Mouse (Mus musculus): ENCODE data around the gene Slf2. TPM values are rescaled to one million over a fixed set of nuclear protein-coding genes. Genes with fewer than 3 reads are reported as not detected.

The Slf2 gene
- total RNA-seq, 2 experiments from 2014 or later: 30.8 to 34.0 TPM

GRCm38 (mm10) chr19:45007425-45008191 lies 76.7 kb downstream of the Slf2 start:
- DNase-seq (ENCODE audit: low spot score in 2 of 2): no peak

GRCm38 (mm10) chr19:45010646-45011045 lies 79.7 kb downstream of the Slf2 start:
- DNase-seq (ENCODE audit: low spot score in 2 of 2): no peak

DNA sequence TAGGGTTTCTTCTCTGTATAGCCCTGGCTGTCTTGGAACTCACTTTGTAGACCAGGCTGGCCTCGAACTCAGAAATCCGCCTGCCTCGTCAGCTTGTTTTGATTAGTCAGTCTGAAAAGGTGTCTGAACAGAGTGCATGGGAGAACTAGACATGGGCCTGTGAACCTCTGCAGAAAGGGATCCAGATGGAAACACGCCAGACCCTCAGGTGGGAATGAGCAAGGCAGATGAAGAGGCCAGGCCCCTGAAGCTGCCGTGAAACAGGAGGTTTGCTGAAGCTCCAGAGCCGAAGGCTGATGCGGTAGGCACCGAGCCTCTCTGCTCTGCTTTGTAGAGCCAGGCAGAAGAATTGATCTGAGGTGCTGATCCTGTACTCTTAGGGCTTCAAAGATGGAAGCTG lies 81.3 kb downstream of the Slf2 start:
- DNase-seq (ENCODE audit: low spot score in 2 of 2): no peak

DNA sequence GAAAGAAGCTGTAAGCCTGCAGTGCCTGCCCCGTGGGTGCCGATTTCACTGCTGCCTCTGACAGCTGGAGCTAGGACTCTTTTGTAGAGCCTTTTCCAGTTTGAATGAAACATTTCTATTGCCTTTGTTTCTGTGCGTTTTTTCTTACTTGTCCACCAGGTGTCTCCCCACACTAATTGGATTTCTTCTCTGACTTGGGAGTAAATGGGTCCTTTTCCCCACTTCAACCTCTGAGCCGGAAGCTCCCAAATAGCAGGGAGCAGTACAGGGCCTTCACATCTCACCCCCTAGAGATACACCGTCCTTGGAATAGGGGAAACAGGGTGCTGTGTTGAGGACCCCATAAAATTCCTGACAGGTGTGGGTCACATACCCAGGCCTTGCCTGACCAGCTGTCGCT lies 81.7 kb downstream of the Slf2 start:
- DNase-seq (ENCODE audit: low spot score in 2 of 2): no peak

DNA sequence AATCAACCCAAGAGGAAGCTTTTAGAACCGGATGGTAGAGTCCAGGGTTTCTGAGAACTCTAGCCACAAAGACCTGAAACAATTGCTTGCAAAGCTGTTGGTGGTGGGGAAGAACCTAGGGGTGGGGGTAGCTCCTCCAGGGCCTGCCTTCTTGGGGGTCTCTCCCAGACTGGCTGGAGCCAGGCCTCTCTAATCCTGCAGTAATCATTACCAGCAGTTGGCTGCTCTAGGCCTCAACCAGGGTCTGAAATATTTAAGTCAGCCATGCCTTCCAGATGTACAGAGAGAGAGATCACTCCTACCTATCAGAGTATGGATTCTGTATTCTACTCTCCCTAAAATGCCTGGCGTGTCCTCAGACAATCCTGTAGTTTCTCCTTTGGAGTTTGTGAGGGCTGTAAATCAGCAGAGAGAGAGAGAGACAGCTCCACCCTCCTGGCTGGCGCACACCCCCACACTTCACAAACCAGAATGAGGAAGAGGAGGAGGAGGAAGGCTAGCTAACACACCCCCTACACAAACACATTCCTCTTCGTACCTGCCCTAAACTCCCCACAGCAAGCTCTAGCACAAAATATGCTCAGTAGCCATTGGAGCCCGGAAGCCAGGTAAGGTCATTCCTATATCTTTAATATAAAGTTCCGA lies 82.8 kb downstream of the Slf2 start:
- no peak for DNase-seq (ENCODE audit: low spot score in 2 of 2)

DNA sequence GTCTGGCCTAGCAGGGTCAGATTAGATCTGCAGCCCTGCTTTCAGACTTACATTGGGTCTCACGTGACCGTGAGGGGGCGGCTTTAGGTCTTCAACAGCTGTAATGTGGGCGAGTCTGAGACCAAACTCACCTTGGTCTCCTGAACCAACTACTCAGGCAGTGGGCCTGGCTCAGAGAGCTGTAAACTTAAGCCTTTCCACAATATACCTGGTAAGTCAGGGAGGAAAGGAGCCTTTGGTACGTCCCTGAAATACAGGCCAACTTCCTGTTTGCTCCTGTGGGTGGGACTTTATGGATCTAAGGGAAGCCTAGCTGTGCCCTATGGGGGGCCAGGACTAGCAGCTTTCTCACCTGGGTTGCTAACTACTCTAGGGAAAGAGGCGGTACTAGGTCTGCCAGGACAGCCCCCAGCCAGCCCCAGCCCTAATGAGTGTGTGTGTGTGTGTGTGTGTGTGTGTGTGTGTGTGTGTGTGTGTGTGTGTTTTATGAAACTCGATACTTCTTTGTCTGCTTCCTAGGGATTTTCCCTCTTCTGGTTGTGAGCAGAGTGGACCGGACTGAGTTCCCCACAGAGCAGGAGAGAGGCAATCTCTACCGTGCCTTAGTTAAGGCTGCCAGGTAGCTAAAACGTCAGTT lies 83.5 kb downstream of the Slf2 start, which contains the start of gene Lzts2:
Gene Lzts2 (plus strand): TSS at position 80 of the 637 bp plus-strand sequence.
- no peak for DNase-seq (ENCODE audit: low spot score in 2 of 2)

DNA sequence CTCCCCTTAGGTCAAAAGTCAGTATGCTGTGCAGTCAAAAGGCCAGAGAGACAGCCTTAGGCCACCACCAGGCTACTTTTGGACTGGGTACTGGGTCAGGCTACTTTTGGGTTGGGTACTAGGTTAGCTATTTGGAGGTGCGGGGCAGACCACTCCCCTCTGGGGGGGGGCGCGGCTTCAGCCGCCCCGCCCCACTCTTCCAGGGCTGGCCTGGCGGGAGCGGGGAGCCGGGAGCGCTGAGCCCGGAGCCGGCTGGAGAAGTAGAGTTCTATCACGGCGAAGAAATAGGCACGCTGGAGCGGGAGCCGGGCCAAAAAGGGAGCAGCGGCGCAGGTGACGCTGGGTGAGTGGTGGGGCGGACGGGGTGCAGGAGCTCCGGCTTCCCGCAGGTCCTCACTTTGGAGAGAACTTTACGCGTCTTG lies 84.0 kb downstream of the Slf2 start:
- no peak for DNase-seq (ENCODE audit: low spot score in 2 of 2)

- no peak for DNase-seq (ENCODE audit: low spot score in 2 of 2)
Observed at GRCm38 (mm10) chr19:45015518-45016281, 84.7 kb downstream of the Slf2 start.

DNA sequence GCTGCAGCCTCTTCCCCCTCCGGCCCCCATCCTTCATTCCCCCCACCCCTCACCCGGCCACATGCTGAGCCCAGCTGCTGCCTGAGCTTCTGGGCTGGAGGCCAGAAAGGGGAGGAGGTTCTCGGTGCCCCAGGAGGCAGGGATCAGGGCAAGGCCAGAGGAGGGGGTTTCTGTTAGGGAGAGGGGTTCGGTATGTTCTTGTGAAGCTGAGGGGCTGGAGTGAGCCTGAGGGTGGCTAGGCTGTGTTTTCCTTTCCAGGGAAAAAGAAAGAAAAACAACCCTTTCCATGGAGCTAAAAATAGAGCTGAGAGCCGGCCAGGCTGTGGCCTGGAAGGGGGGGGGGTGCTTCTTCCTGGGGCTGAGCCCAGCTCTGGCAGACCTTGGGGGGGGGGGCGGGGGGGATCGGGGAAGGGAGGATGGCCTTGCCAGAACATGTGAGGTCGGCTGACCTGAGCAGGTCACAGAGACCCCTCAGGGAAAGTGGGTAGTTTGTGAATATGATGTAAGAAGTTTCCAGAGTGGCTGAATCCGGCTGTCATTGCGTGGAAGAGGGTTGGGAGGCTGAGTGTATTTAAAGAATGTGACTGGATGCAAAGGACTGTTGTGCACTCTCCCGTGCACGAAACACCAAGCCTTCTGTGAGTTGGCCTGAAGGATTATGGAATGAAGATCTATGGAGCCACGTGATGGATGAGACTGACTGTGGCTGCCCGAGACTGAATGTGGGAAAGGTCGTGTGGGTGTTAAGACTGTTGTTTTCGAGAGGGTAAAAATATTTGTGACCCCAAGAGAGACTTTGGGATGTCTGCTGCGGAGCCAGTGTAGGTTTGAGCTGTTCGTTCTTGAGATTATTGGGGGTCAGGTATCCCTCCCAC lies 85.6 kb downstream of the Slf2 start:
- DNase-seq (ENCODE audit: low spot score in 2 of 2): peak; percentile 55 to 60

- DNase-seq (ENCODE audit: low spot score in 2 of 2): peak; percentile 81 to 83
Observed at GRCm38 (mm10) chr19:45017216-45017771, 86.3 kb downstream of the Slf2 start.

- peak; percentile 80 to 83 for DNase-seq (ENCODE audit: low spot score in 2 of 2)
Observed at GRCm38 (mm10) chr19:45017909-45018308, 87.0 kb downstream of the Slf2 start.

GRCm38 (mm10) chr19:45018351-45018831 lies 87.4 kb downstream of the Slf2 start:
- no peak for DNase-seq (ENCODE audit: low spot score in 2 of 2)

DNA sequence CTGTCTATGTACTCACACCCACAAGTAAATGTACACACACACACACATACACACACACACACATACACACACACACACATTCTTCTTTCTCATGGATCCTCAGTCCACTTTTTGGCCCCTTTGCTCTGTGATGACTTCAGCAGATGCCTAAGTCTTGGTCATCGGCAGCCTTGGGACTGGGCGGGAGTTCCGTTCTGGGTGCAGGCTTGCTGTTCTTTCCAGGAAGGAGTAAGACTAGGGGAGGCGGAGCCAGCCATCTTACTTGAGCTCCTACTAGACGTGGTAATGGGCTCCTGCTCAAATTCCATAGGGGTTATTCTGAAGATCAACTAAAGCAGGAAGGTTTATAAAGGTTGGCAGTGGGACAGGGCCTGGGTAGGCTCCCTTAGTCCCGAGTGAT lies 89.4 kb downstream of the Slf2 start:
- no peak for DNase-seq (ENCODE audit: low spot score in 2 of 2)

GRCm38 (mm10) chr19:45021362-45021761 lies 90.4 kb downstream of the Slf2 start:
- DNase-seq (ENCODE audit: low spot score in 2 of 2): no peak

- DNase-seq (ENCODE audit: low spot score in 2 of 2): no peak
Observed at GRCm38 (mm10) chr19:45023993-45024392, 93.0 kb downstream of the Slf2 start.

GRCm38 (mm10) chr19:45024775-45025174 lies 93.8 kb downstream of the Slf2 start:
- no peak for DNase-seq (ENCODE audit: low spot score in 2 of 2)

DNA sequence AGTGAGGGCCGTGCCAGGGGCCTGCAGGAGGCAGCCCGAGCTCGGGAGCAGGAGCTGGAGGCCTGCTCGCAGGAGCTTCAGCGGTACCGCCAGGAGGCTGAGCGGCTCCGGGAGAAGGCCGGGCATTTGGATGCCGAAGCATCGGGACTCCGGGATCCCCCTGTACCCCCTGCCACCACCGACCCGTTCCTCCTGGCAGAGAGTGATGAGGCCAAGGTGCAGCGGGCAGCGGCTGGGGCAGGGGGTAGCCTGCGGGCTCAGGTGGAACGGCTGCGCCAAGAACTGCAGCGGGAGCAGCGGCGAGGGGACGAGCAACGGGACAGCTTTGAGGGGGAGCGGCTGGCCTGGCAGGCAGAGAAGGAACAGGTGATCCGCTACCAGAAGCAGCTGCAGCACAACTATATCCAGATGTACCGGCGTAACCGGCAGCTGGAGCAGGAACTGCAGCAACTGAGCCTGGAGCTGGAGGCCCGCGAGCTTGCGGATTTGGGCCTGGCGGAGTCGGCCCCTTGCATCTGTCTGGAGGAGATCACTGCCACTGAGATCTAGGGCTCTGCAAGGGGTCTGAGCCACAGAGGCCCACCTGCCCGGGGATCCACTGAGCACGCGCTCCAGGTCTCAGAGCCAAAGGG lies 95.1 kb downstream of the Slf2 start:
- no peak for DNase-seq (ENCODE audit: low spot score in 2 of 2)

DNA sequence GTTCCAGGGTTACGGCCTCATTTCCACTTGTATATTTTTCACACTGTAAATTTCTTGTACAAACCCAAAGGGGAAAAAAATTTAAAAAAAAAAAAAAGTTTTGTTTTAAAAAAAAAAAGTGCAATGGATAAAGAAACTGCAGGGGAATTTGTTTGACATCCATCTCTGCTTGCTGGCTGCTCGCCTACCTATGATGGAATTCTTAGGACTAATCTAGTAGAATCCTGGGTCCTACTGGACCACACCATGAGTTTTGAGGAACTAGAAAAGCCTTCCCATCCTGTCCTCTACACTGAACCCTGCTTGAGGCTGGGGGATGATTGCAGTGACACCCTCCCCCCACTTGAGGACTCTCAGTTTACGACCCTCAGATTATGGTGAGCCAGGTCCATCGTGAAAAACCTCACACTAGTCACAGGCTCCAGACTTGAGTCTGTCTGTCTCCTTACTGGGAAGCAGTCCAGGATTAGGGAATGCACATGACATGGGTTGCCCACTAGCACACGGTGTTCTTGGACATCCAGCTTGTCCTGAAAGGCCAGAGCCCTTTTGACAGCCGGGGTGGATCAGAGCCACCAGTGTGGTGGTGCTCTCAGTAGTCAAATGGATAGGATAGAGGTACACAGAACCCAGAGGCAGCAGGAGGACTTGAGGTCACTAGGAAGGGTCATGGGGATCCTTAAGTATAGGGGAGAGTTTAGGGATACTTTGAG lies 96.2 kb downstream of the Slf2 start:
- DNase-seq (ENCODE audit: low spot score in 2 of 2): no peak

DNA sequence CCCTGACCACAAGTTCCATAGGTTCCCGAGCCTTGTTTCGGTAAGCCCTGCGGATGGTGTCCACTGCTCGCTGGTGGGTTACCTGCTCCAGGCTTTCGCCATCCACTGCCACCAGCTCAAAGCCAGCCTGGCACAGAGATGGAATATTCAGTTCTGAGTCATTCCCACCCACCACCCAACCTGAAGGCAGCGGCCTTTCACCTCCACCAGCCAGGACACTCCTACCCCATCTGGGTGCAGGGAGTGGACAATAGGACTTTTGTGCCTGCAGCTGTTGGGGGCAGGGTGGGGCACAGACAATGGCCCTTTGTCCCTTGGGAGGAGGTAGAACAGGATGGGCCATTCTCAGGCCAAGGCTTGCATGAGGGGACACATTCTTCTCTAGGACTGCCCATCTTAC lies 96.9 kb downstream of the Slf2 start:
- DNase-seq (ENCODE audit: low spot score in 2 of 2): no peak
